Mouse (Mus musculus) neural tube, embryonic 10.5 days (tissue): ENCODE data around the gene Mccc1.

ENCODE experiments used
- DNase-seq: peaks from one replicate; pipeline ENCODE4 v3.0.0-alpha.2; 2017; ENCODE audit warnings: low spot score; ENCODE audit errors: extremely low spot score

Mccc1 gene

GRCm38 (mm10) chr3:35922522-35922921 lies 78.0 kb downstream of the Mccc1 start:
- no peak for DNase-seq

DNA sequence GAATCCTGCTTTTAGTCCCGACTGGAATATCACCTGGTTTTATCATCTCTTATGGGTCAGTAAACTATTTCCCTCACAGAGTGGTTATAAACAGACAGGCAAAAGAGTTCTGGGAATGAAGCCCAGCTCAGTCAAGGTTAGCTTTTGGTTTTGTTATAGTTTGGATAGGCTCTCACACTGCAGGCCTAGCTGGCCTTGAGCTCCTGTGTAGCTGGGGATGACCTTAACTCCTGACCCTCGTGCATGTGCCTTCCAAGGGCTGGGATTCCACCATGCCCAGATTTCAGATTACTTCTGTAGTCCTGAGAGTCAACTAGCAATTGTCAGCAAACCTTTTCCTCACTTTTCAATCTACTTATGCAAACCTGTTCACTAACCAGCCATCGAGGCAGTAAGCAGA lies 82.2 kb downstream of the Mccc1 start:
- no peak for DNase-seq
